Mouse (Mus musculus) olfactory bulb, adult 2 months (tissue): Measurements from ENCODE around the gene E030018B13Rik.

Experiments used
- CTCF ChIP-seq: fragments of 200-500 bp; IDR thresholded peaks from 2 replicates; pipeline ENCODE4 v1.5.1; 2012; ENCODE audit warnings: low read depth, mild to moderate bottlenecking, low read length, moderate library complexity; ENCODE audit not compliant: insufficient read depth
- POLR2A ChIP-seq: fragments of 200-500 bp; IDR thresholded peaks from 2 replicates; pipeline ENCODE4 v1.6.1; 2012; ENCODE audit warnings: mild to moderate bottlenecking, low read depth, low read length, moderate library complexity; ENCODE audit not compliant: insufficient read depth

- TF ChIP-seq POLR2A (no peak; the same call in 1 of the 2 replicates), CTCF (no peak)
Observed at GRCm38 (mm10) chr7:63896276-63896967, 20.2 kb upstream of the E030018B13Rik start.
